Mouse (Mus musculus) heart, embryonic 15.5 days (tissue): ENCODE measurements at regions not wholly inside any gene's neighbourhood (a gene's known extent, or its start where the extent isn't known, plus 50 kb on each side); places are given as distances from the start of the nearest gene placed in this dataset.
"Not testable (repeated sequence)": the region's sequence is repeated elsewhere in the genome, so short reads cannot be mapped to it uniquely, and the experiment has no call there.

ENCODE experiments used
- ATAC-seq: fragments of 200-750 bp; cut with Nextera tagmentation; replicated peaks from 2 replicates; pipeline ENCODE4 v1.8.0; 2017; ENCODE audit warnings: low read depth, moderate TSS enrichment; ENCODE audit not compliant: insufficient number of reproducible peaks, insufficient read depth, low FRiP score
- H3K27ac ChIP-seq: fragments of 300-500 bp; sonication (generic); 2 replicates; pipeline ENCODE4 v1.5.1; 2015; ENCODE audit warnings: mild to moderate bottlenecking, inconsistent platforms
- H3K27me3 ChIP-seq: fragments of 300-500 bp; sonication (generic); 2 replicates; pipeline ENCODE4 v1.6.1; 2015; ENCODE audit warnings: inconsistent platforms
- H3K36me3 ChIP-seq: fragments of 300-500 bp; sonication (generic); 2 replicates; pipeline ENCODE4 v1.6.1; 2015; ENCODE audit warnings: mild to moderate bottlenecking, inconsistent platforms
- H3K4me1 ChIP-seq: fragments of 300-500 bp; sonication (generic); replicated peaks from 2 replicates; pipeline ENCODE4 v1.6.1; 2015; ENCODE audit warnings: inconsistent platforms
- H3K4me2 ChIP-seq: fragments of 300-500 bp; sonication (generic); 2 replicates; pipeline ENCODE4 v1.6.1; 2015; ENCODE audit warnings: inconsistent platforms, mild to moderate bottlenecking, moderate library complexity
- H3K4me3 ChIP-seq: fragments of 300-500 bp; sonication (generic); 2 replicates; pipeline ENCODE4 v1.5.1; 2015; ENCODE audit warnings: mild to moderate bottlenecking, inconsistent platforms
- H3K9ac ChIP-seq: fragments of 300-500 bp; sonication (generic); 2 replicates; pipeline ENCODE4 v1.6.1; 2015; ENCODE audit warnings: mild to moderate bottlenecking, inconsistent platforms
- H3K9me3 ChIP-seq: fragments of 300-500 bp; sonication (generic); replicated peaks from 2 replicates; pipeline ENCODE4 v1.6.1; 2016; ENCODE audit warnings: inconsistent platforms
- WGBS: fragments of 180-500 bp; shearing (Covaris S2); methylation state at CpG from one replicate; pipeline ENCODE4 v1.1.7; 2015; ENCODE audit warnings: mixed read lengths; 5-methylcytosine and 5-hydroxymethylcytosine counted together

DNA sequence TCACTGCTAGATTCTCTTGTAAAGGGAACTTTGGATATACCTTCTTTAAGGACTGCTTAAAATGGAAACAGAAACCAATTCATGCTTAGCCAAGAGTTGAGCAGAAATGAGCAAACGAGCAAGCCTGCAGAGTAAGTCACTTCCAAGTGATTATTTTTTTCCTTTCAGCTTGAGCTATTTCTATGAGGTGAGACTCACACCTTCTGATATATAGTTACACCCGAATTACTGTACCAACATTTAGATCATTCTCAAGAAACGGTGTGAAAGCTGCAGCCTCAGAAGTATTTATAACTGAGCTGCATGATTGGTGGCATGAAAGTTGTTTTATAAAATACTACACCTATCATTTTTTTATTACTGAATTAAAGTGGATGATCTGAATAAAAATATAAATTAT lies 771.9 kb upstream of the 4930452B06Rik start:
- Histone ChIP-seq H3K9ac (no peak overlapping the region), H3K4me2 (no peak overlapping the region), H3K36me3 (no peaks in the 10 kb centered on the region), H3K4me3 (no peak overlapping the region), H3K27ac (no peak overlapping the region), H3K4me1 (no peaks in the 10 kb centered on the region), H3K9me3 (no peaks in the 10 kb centered on the region), H3K27me3 (no peaks in the 10 kb centered on the region)
- 75% methylated on average over 3 of the region's 3 CpGs for WGBS
- no peak for ATAC-seq

- Histone ChIP-seq H3K4me3 (no peak overlapping the region), H3K9ac (no peak overlapping the region), H3K4me1 (no peaks in the 10 kb centered on the region), H3K27me3 (no peaks in the 10 kb centered on the region), H3K27ac (no peak overlapping the region), H3K4me2 (no peak overlapping the region), H3K36me3 (no peaks in the 10 kb centered on the region), H3K9me3 (no peaks in the 10 kb centered on the region)
- ATAC-seq = no peak
- 89% methylated on average over 2 of the region's 2 CpGs for WGBS
Observed at GRCm38 (mm10) chr14:9435136-9435535, 769.1 kb upstream of the 4930452B06Rik start.

DNA sequence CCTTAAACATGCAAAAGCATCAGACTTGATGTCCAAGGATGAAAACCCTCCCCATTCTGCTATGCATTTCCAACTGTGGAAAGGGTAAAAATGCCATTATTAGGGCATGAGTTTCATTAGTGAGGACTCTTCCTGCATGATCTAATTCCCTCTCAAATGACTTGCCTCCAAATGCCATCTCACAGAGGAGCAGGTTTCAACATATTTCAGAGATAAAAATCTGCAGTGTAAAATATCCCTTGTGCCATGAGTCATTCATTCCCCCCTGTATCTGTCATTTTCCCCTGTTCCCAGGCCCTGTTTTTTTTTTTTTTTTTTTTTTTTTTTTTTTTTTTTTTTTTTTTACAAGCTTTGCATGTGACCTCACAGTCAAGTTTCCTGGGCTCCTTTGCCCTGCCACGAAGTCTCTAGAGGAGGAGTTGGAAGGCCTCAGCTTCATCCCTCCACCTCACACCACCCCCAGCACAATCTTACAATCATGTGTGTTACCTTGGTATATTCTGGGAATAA lies 767.1 kb upstream of the 4930452B06Rik start:
- 29% methylated on average over 1 of the region's 1 CpGs for WGBS
- Histone ChIP-seq H3K27ac (no peak overlapping the region), H3K4me2 (no peak overlapping the region), H3K9ac (no peak overlapping the region), H3K36me3 (no peaks in the 10 kb centered on the region), H3K4me3 (no peak overlapping the region), H3K27me3 (no peaks in the 10 kb centered on the region), H3K4me1 (no peaks in the 10 kb centered on the region), H3K9me3 (no peaks in the 10 kb centered on the region)
- no peak for ATAC-seq

- Histone ChIP-seq H3K4me2 (no peak overlapping the region), H3K4me1 (no peaks in the 10 kb centered on the region), H3K27me3 (no peaks in the 10 kb centered on the region), H3K36me3 (no peaks in the 10 kb centered on the region), H3K4me3 (no peak overlapping the region), H3K9ac (no peak overlapping the region), H3K27ac (no peak overlapping the region), H3K9me3 (no peaks in the 10 kb centered on the region)
- 87% methylated on average over 2 of the region's 2 CpGs for WGBS
- ATAC-seq = no peak
Observed at GRCm38 (mm10) chr14:9431798-9432197, 765.8 kb upstream of the 4930452B06Rik start.

DNA sequence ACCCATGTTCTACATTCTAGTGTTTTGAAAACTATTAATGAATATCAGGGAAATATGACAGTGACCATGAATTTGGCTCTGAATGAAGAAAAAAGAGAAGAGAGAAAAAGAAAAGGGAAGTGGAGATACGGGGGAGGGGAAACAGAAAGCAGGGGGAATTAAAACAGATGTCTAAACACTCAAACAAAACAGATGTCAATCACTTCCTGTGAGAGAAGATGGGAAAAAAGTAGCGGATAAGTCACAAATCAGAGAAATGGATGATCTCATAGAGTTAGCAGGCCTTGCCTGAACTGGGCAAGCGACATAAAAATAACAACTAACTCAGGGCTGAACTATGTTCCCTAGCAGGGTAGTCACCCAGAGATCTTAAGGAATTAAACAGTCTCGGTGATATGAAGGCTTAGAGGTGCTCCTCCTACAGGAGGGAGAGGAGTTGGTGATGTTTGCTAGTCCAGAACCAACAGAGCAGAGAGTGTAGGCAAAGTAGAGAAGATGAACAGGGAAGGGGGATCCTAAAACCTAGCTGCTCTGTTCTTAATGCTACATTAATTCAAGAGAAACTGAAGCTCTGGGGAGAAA lies 745.9 kb upstream of the 4930452B06Rik start:
- Histone ChIP-seq H3K9me3 (no peaks in the 10 kb centered on the region), H3K27ac (no peak overlapping the region), H3K36me3 (no peaks in the 10 kb centered on the region), H3K27me3 (no peaks in the 10 kb centered on the region), H3K4me1 (no peaks in the 10 kb centered on the region), H3K9ac (no peak overlapping the region), H3K4me3 (no peak overlapping the region), H3K4me2 (no peak overlapping the region)
- no peak for ATAC-seq
- WGBS = 46% methylated on average over 4 of the region's 4 CpGs

GRCm38 (mm10) chr14:9403688-9404087 lies 737.6 kb upstream of the 4930452B06Rik start:
- Histone ChIP-seq H3K4me1 (no peaks in the 10 kb centered on the region), H3K9me3 (no peaks in the 10 kb centered on the region), H3K27ac (no peak overlapping the region), H3K36me3 (no peaks in the 10 kb centered on the region), H3K4me3 (no peak overlapping the region), H3K4me2 (no peak overlapping the region), H3K9ac (no peak overlapping the region), H3K27me3 (no peaks in the 10 kb centered on the region)
- no peak for ATAC-seq
- 61% methylated on average over 7 of the region's 7 CpGs for WGBS

DNA sequence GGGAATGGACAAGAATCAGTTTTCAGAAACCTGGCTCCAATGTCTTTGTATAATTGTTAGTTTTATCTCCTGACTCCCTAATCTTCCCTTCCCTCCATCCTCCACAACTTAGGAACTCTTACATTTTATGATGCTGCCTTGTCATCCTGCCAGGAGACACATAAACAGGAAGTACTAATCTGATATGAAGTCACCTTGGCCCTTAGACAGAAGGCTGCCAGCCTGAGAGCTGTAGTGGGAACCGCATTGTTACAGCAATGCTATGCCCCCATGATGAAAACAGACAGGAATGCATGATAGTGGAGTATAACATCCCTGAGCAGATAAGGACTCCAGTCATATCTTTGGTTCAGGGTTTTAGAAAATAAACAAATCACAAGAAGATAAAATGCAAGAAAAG lies 734.8 kb upstream of the 4930452B06Rik start:
- Histone ChIP-seq H3K27me3 (no peaks in the 10 kb centered on the region), H3K9ac (no peak overlapping the region), H3K27ac (no peak overlapping the region), H3K9me3 (no peaks in the 10 kb centered on the region), H3K36me3 (no peaks in the 10 kb centered on the region), H3K4me2 (no peak overlapping the region), H3K4me3 (no peak overlapping the region), H3K4me1 (no peaks in the 10 kb centered on the region)
- WGBS = 39% methylated on average over 1 of the region's 1 CpGs
- no peak for ATAC-seq

DNA sequence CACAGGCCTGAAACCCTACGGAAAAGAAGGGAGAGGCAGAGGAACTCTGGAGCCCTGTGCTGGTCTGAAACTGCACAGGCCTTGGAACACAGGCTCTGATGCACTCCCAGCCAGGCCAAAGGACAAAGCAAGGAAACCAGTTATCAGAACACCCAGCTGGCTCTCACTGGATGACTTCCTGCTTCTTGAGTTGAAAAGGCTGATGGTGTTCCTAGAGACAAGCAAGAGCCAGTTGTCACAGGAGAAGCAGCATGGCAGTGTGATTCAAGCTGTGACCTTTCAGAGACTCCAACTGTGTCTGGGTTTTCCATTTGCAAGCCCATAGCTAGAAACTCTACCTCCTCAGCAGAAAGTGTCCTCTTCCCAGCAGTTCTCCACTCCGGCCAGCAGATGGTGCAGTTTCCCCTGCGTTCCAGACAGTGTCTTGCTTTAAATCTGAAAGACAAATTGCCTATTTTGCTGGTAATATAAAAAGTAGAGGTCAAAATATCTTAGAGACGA lies 727.3 kb upstream of the 4930452B06Rik start:
- 0 out of 2 replicates have a peak overlapping the region, but pooled peaks have one; percentile 1 for H3K27ac ChIP-seq
- H3K27me3 ChIP-seq = no peaks in the 10 kb centered on the region
- no peaks in the 10 kb centered on the region for H3K9me3 ChIP-seq
- H3K36me3 ChIP-seq = no peaks in the 10 kb centered on the region
- no peaks in the 10 kb centered on the region for H3K4me1 ChIP-seq
- no peak overlapping the region for H3K4me3 ChIP-seq
- ATAC-seq = peak; percentile 77
- 11% methylated on average over 4 of the region's 4 CpGs for WGBS
- H3K4me2 ChIP-seq = no peak overlapping the region
- H3K9ac ChIP-seq = no peak overlapping the region

GRCm38 (mm10) chr14:9389878-9390536 lies 724.0 kb upstream of the 4930452B06Rik start:
- not testable (repeated sequence) for H3K36me3 ChIP-seq, H3K4me2 ChIP-seq, H3K27me3 ChIP-seq, H3K9me3 ChIP-seq, H3K4me3 ChIP-seq, H3K27ac ChIP-seq, H3K9ac ChIP-seq, H3K4me1 ChIP-seq, ATAC-seq
- 93% methylated on average over 5 of the region's 5 CpGs for WGBS

- no peaks in the 10 kb centered on the region for H3K36me3 ChIP-seq
- no peak for ATAC-seq
- H3K4me3 ChIP-seq = no peak overlapping the region
- no peak overlapping the region for H3K27ac ChIP-seq
- H3K27me3 ChIP-seq = no peaks in the 10 kb centered on the region
- no peak overlapping the region for H3K9ac ChIP-seq
- no peak overlapping the region for H3K4me2 ChIP-seq
- H3K9me3 ChIP-seq = no peaks in the 10 kb centered on the region
- H3K4me1 ChIP-seq = no peaks in the 10 kb centered on the region
- WGBS = 65% methylated on average over 7 of the region's 7 CpGs
Observed at GRCm38 (mm10) chr14:9389180-9389579, 723.1 kb upstream of the 4930452B06Rik start.
